Mouse (Mus musculus) thymus, adult 2 months (tissue): ENCODE data around the gene Foxf1.

Source experiments
- CTCF ChIP-seq: fragments of 200-500 bp; IDR thresholded peaks from 2 replicates; pipeline ENCODE4 v1.5.1; 2012; ENCODE audit warnings: mild to moderate bottlenecking, control low read depth, low read length, moderate library complexity, borderline replicate concordance; ENCODE audit not compliant: control insufficient read depth, poor library complexity, insufficient read depth; ENCODE audit errors: extremely low read depth
- POLR2A ChIP-seq: fragments of 200-500 bp; IDR thresholded peaks from 2 replicates; pipeline ENCODE4 v1.6.1; 2012; ENCODE audit warnings: mild to moderate bottlenecking, low read length, control low read depth, moderate library complexity; ENCODE audit not compliant: control insufficient read depth, poor library complexity, insufficient read depth; ENCODE audit errors: extremely low read depth

DNA sequence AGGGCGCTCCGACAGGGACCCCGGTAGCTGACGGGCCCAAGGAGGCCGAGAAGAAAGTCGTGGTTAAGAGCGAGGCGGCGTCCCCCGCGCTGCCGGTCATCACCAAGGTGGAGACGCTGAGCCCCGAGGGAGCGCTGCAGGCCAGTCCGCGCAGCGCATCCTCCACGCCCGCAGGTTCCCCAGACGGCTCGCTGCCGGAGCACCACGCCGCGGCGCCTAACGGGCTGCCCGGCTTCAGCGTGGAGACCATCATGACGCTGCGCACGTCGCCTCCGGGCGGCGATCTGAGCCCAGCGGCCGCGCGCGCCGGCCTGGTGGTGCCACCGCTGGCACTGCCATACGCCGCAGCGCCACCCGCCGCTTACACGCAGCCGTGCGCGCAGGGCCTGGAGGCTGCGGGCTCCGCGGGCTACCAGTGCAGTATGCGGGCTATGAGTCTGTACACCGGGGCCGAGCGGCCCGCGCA lies 33.0 kb downstream of the Foxf1 start:
- TF ChIP-seq CTCF (no peak), POLR2A (no peak)
